9 mouse cellular contexts compared by ENCODE assay signal in the genomic region with DNA sequence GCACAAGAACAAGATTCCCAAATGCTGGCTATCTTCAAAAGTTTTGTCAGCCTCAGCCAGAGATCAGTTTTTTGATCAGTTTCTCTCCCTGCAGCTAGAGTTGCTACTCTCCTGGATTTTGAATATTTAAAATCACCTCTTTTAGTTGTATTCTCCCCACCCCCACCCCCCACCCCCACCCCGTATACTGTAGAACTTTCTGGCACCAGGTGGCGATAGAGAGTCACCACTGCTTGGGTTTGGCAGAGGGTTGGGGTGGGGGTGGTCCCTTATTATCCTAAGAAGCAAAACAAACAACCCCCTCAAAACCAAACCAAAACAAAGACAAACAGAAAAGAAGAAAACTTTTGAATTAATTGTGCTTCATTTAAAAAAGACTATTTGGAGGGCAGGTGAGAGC.
DNase-seq lines count a peak whose midpoint lies in the region; ATAC-seq and TF ChIP-seq lines count a peak whose summit lies in the region.
"Had no signal": no experiment of that assay in that cellular context is flagged by ENCODE, and none has a peak within 500 bp of the region (broad histone marks: within the 10 kb centered on the region; RNA-seq: fewer than 3 reads in every experiment).

No protein-coding gene starts in this region.

- peak overlapping the region; percentile 24 for H3K4me2 ChIP-seq in heart, embryonic 14.5 days (ENCODE audit: low read length)
- H3K4me2 ChIP-seq in neural tube, embryonic 12.5 days (replicated peaks) = no peak overlapping the region
- no peak overlapping the region for H3K4me2 ChIP-seq in embryonic facial prominence, embryonic 11.5 days (ENCODE audit: low read depth, low read length)

- 3% methylated on average over 2 of the region's 2 CpGs for WGBS in heart, embryonic 14.5 days
- WGBS in neural tube, embryonic 12.5 days = 12% methylated on average over 2 of the region's 2 CpGs
- 2% methylated on average over 2 of the region's 2 CpGs for WGBS in embryonic facial prominence, embryonic 11.5 days
- 13% methylated on average over 2 of the region's 2 CpGs for WGBS in small intestine, adult 2 months

- no peak for ATAC-seq in heart, embryonic 14.5 days (ENCODE audit: insufficient number of reproducible peaks, insufficient read depth, low FRiP score, low read depth)
- 0 out of 2 replicates have a peak, but pooled peaks have one; percentile 53 for ATAC-seq in neural tube, embryonic 12.5 days (ENCODE audit: low FRiP score, low read depth)
- no peak for ATAC-seq in embryonic facial prominence, embryonic 11.5 days (replicated peaks; ENCODE audit: insufficient number of reproducible peaks, low FRiP score, low TSS enrichment, low read depth)

- intact Hi-C loops in heart, postnatal 36 days (cut with DNase I) = loop anchor here (5.0 kb wide), 1 partner anchor 125 kb away; no protein-coding TSS in a partner anchor

- no peak for TF ChIP-seq POLR2A in small intestine, adult 2 months (IDR thresholded peaks at IDR 0.05; ENCODE audit: low read depth, low read length)

- H3K36me3 ChIP-seq in heart, embryonic 14.5 days (ENCODE audit: control insufficient read depth, insufficient read depth, low read length) = no peaks in the 10 kb centered on the region
- no peaks in the 10 kb centered on the region for H3K36me3 ChIP-seq in neural tube, embryonic 12.5 days
- H3K36me3 ChIP-seq in embryonic facial prominence, embryonic 11.5 days (replicated peaks; ENCODE audit: control insufficient read depth, insufficient read depth, low read depth, low read length) = no peaks in the 10 kb centered on the region
- no peaks in the 10 kb centered on the region for H3K36me3 ChIP-seq in small intestine, adult 2 months (ENCODE audit: control insufficient read depth, insufficient read depth, low read length)

- H3K4me1 ChIP-seq in heart, embryonic 14.5 days (ENCODE audit: control insufficient read depth in 2 of 2, insufficient read depth in 2 of 2, low read length in 2 of 2) = peaks cover 0 to 5% of the 10 kb centered on the region in 2 experiments; a peak in 1 of 4 replicates
- H3K4me1 ChIP-seq in neural tube, embryonic 12.5 days = no peaks in the 10 kb centered on the region
- no peaks in the 10 kb centered on the region for H3K4me1 ChIP-seq in embryonic facial prominence, embryonic 11.5 days (ENCODE audit: control insufficient read depth, insufficient read depth, low read length)
- no peaks in the 10 kb centered on the region for H3K4me1 ChIP-seq in small intestine, adult 2 months (ENCODE audit: control insufficient read depth, insufficient read depth, insufficient read length, low read length)

- H3K27me3 ChIP-seq in heart, embryonic 14.5 days (ENCODE audit: control insufficient read depth, insufficient read depth, low read length) = no peaks in the 10 kb centered on the region
- no peaks in the 10 kb centered on the region for H3K27me3 ChIP-seq in neural tube, embryonic 12.5 days (replicated peaks)
- no peaks in the 10 kb centered on the region for H3K27me3 ChIP-seq in embryonic facial prominence, embryonic 11.5 days (ENCODE audit: control insufficient read depth, insufficient read depth, low read length)
- H3K27me3 ChIP-seq in small intestine, adult 2 months (ENCODE audit: control insufficient read depth, insufficient read depth, low read length) = no peaks in the 10 kb centered on the region

- peak; percentile 23; the same call in 1 of the 2 replicates for TF ChIP-seq CTCF in small intestine, adult 2 months (IDR thresholded peaks at IDR 0.05; ENCODE audit: extremely low read depth, insufficient read length, insufficient replicate concordance, low read depth, low read length)

- no peak for DNase-seq in heart, postnatal 36 days
- no peak for DNase-seq in neural tube, embryonic 10.5 days (ENCODE audit: extremely low spot score, low spot score)
- peak; percentile 57 for DNase-seq in embryonic facial prominence, embryonic 11.5 days (ENCODE audit: low spot score)
- DNase-seq in urinary bladder, postnatal 36 days (ENCODE audit: low spot score in 2 of 2) = no peak
- DNase-seq: layer of hippocampus, postnatal 36 days had no signal

- H3K9me3 ChIP-seq in heart, embryonic 14.5 days (ENCODE audit: control insufficient read depth, low read length) = no peaks in the 10 kb centered on the region
- no peaks in the 10 kb centered on the region for H3K9me3 ChIP-seq in neural tube, embryonic 12.5 days
- no peaks in the 10 kb centered on the region for H3K9me3 ChIP-seq in embryonic facial prominence, embryonic 11.5 days (replicated peaks; ENCODE audit: control insufficient read depth, low read length)

- H3K9ac ChIP-seq in heart, embryonic 14.5 days (ENCODE audit: low read length) = no peak overlapping the region
- H3K9ac ChIP-seq in neural tube, embryonic 12.5 days = no peak overlapping the region
- H3K9ac ChIP-seq in embryonic facial prominence, embryonic 11.5 days (replicated peaks; ENCODE audit: low read length) = no peak overlapping the region

- H3K27ac ChIP-seq in heart, embryonic 14.5 days (replicated peaks in 1 of 2; ENCODE audit: control insufficient read depth in 1 of 2, insufficient read depth in 1 of 2, low read depth in 2 of 2, low read length in 2 of 2) = no peak overlapping the region
- no peak overlapping the region for H3K27ac ChIP-seq in neural tube, embryonic 12.5 days
- H3K27ac ChIP-seq in embryonic facial prominence, embryonic 11.5 days (replicated peaks; ENCODE audit: low read depth, low read length) = no peak overlapping the region
- no peak overlapping the region for H3K27ac ChIP-seq in small intestine, adult 2 months (ENCODE audit: insufficient read depth, low read depth, low read length)

- H3K4me3 ChIP-seq in heart, embryonic 14.5 days (ENCODE audit: control insufficient read depth in 1 of 2, insufficient read depth in 1 of 2, low read depth in 1 of 2, low read length in 2 of 2) = no peak overlapping the region
- H3K4me3 ChIP-seq in neural tube, embryonic 12.5 days = no peak overlapping the region
- no peak overlapping the region for H3K4me3 ChIP-seq in embryonic facial prominence, embryonic 11.5 days (ENCODE audit: low read depth, low read length)
- H3K4me3 ChIP-seq in small intestine, adult 2 months (ENCODE audit: low read depth, low read length) = no peak overlapping the region
- H3K4me3 ChIP-seq: erythroblast, embryonic 14.5 days had no signal
